Mouse (Mus musculus): ENCODE data around the gene Cyfip2. TPM values are rescaled to one million over a fixed set of nuclear protein-coding genes. Genes with fewer than 3 reads are reported as not detected.
"Not testable (repeated sequence)": the region's sequence is repeated elsewhere in the genome, so short reads cannot be mapped to it uniquely, and the experiment has no call there.

Gene Cyfip2
- total RNA-seq, 1 experiment from 2014 or later, result 47.7 TPM

GRCm38 (mm10) chr11:46185486-46185885, 127.2 kb downstream of the Cyfip2 start:
- DNase-seq, result no peak

- DNase-seq, result no peak
Observed at GRCm38 (mm10) chr11:46184946-46185345, 127.7 kb downstream of the Cyfip2 start.

- DNase-seq, result not testable (repeated sequence)
Observed at GRCm38 (mm10) chr11:46182031-46182430, 130.6 kb downstream of the Cyfip2 start.

DNA sequence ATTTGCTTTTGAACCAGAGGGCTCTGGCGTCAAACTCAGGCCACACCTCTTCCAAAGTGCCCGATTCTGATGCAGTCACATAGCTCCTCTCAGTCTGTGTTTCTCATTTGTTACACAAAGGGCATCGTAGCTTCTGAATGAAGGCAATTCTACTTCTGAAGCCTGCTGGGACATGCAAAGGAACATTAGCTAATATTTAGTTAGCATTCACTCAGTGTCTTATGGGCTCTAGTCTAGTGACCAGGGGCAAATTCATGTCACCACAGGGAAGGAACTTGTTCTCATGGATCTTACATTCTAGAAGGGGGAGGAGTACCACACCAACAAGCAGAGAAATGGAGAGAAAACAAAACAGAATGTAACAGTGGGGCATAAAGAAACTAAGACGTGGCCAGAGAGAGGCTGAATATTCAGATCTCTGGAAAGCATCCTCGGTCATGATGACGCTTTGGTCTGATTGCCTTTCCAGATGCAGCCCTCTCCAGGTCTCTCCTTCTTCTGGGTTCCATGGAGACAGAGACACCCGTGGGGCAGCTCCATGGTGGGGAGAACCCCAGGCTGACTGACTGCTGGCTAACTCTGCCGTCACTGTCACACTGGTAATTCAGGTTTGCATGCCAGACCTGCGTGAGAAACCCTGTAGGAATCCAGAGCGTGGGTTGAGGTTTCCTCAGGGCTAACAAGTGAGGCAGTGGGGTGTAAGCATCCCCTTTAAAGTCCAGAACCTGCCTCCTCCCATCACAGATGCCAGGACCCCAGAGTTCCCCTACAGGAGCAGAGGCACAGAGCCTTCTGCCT, 135.2 kb downstream of the Cyfip2 start:
- no peak for DNase-seq

GRCm38 (mm10) chr11:46176155-46176554, 136.5 kb downstream of the Cyfip2 start:
- DNase-seq, result no peak

DNA sequence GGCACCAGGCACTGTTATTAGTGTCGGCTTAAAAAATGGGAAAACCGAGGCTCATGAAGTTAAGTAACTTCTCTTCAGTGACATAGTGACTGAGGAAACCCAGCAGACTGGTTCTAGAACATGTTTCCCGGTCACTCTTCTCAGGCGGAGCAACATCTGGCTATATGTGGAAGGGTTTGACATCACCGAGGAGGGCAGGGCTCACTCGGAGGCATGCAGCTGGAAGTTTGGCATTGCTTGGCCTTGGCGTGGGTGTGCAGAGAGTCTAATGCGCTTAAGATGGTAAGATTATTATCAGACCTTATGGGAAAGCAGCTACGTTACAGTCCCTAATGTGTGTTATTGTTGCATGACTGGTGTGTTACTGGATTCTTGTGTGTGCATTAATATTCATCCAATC, 140.5 kb downstream of the Cyfip2 start:
- DNase-seq, result no peak

DNA sequence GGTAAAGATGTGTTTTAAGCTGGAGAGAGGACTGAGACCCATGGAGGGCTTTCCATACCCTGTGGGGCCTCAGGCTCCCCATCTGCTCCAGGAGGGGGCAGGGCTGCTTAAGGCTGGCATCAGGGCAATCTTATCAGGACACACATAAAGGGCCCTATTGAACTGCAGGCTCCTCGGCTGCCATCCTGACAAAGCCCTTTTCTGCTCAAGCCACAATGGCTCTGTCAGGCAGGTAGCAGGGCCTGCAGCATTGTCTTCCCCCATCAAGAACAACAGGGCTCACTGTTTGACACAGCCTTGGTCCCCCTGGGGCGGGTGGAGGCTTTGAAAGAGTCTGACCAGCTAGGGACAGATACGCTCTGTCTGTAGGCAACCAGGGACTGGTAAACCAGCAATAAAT, 142.8 kb downstream of the Cyfip2 start:
- no peak for DNase-seq

- DNase-seq, result no peak
Observed at GRCm38 (mm10) chr11:46168506-46168905, 144.2 kb downstream of the Cyfip2 start.

DNA sequence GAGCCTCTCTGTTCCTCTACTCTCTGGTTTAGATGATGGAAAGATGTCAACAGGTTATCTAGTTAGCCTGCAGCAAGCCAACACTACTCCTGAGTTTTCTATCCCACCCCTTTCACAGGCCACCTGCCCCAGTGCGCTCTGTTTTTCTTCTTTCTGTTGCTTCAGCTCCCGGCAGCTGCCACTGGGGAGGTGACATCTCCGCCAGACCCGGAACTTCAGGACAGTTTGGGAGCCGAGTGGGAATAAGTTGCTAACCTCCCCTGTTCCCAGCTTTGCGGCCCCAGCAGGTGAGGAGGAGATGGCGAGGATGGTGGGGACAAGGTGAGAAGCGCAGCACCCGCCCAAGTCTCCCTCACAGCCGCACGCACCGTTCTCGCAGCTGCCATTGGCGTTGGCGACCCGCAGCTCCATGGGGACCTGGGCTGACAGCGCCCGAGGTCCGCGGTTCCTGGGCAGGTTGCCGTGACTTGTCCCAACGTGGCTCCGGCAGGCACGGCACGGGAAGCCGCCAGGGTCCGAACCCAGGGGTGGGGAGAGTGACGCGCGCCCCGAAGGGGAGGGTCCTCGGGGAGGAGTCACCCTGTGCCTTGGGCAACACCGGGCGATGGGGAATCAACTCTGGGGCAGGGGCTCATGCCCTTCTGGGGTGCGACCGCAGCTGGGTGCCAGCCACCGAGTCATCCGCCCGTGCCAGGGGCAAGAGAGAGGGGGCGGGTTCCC, 146.6 kb downstream of the Cyfip2 start, which contains the start of gene Nipal4:
Gene Nipal4 (minus strand): TSS at position 643 of the 720 bp plus-strand sequence.
- DNase-seq, result peak; percentile 39

DNA sequence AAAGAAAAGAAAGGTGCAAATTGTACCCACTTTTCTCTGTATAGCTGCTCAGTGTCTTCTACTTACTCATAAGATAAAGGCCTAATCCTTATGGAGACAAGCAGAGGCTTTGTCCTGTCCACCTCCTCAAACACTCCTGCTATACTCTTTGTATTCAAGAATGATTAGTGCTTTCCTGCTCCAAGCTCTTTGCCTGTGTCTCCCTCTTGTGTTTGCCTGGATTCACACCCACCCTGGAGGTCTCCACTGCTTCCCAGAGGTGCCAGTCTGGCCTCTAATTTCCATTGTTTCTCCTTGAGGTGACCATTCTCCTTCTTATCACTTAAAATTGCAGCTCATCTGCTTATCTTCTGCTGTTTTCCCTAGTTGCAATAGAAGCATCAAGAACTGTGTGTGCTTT, 155.2 kb downstream of the Cyfip2 start:
- DNase-seq, result no peak

DNA sequence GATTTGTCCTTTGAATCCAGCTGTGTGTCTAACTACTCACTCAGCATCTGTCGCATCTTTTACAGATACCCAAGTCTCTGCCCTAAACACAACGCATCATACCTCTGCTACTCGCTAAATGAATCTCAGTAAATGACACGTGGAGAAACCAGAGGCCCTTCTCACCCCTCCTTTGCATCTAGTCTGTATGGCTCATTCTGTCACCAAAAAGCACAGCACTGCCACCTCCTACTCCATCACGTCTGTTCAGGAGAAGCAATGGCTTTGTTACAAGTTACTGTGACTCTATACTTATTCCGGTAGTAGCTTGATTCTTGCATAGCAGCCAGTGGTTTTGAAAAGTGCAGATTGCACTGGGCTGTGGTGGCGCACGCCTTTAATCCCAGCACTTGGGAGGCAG, 155.7 kb downstream of the Cyfip2 start:
- DNase-seq, result no peak

DNA sequence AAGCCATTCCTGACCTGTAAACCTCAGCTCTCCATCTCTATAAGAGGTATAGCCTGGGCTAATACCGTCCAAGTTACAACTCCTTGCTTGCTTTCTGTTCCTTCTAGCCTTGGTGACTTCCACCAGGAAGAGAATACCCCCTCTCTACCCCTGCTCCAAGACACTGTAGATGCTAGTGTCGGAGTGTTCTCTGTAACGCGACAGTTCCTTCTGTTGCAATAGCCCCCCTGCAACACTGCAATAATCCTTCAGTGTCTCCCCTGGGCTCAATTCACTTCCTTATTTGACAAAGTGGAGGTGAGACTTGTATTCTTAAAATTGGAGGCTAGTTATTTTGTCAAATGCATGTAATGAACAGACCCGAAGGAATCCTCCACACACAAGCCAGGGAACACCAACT, 166.0 kb downstream of the Cyfip2 start:
- DNase-seq, result no peak

GRCm38 (mm10) chr11:46145163-46145875, 167.3 kb downstream of the Cyfip2 start:
- DNase-seq, result no peak

Small RNAs within 50 kb of the gene (microRNA-seq; reads per million reads assigned to microRNA genes)
- 0 reads per million in 2 experiments for gene Mir7239

Other genes starting within 250 kb of the Cyfip2 start
- not detected in 2 replicates for gene Nipal4, start 146.4 kb downstream of the Cyfip2 start, total RNA-seq (2021)
- not detected in 2 replicates for gene Fndc9, start 77.3 kb downstream of the Cyfip2 start, total RNA-seq (2021)
- 0.74 and 6.8 TPM in 2 replicates for gene Itk, start 76.7 kb upstream of the Cyfip2 start, total RNA-seq (2021)
- gene Fam71b, start 83.7 kb upstream of the Cyfip2 start, total RNA-seq (2021), result not detected in 2 replicates
- 31.1 and 39.6 TPM in 2 replicates for gene Med7, start 124.1 kb upstream of the Cyfip2 start, total RNA-seq (2021)
- gene Havcr2, start 142.1 kb upstream of the Cyfip2 start, total RNA-seq (2021), result 0.96 and 1.5 TPM in 2 replicates
- gene Gm12169, start 211.4 kb upstream of the Cyfip2 start, total RNA-seq (2021), result not detected in 2 replicates